Mouse (Mus musculus) thymus, adult 2 months (tissue): Measurements from ENCODE around the gene AY074887.

Source experiments
- CTCF ChIP-seq: fragments of 200-500 bp; IDR thresholded peaks from 2 replicates; pipeline ENCODE4 v1.5.1; 2012; ENCODE audit warnings: mild to moderate bottlenecking, control low read depth, low read length, moderate library complexity, borderline replicate concordance; ENCODE audit not compliant: control insufficient read depth, poor library complexity, insufficient read depth; ENCODE audit errors: extremely low read depth
- POLR2A ChIP-seq: fragments of 200-500 bp; IDR thresholded peaks from 2 replicates; pipeline ENCODE4 v1.6.1; 2012; ENCODE audit warnings: mild to moderate bottlenecking, low read length, control low read depth, moderate library complexity; ENCODE audit not compliant: control insufficient read depth, poor library complexity, insufficient read depth; ENCODE audit errors: extremely low read depth

GRCm38 (mm10) chr9:54932379-54932778 is 18.4 kb downstream of the AY074887 start:
- no peak for TF ChIP-seq CTCF
- no peak for TF ChIP-seq POLR2A
